Mouse (Mus musculus) cortical plate, adult 2 months (tissue): ENCODE measurements around the gene Tsn.

Experiments used
- CTCF ChIP-seq: fragments of 200-500 bp; IDR thresholded peaks from 2 replicates; pipeline ENCODE4 v1.5.1; 2011; ENCODE audit warnings: mild to moderate bottlenecking, control low read depth, low read length; ENCODE audit not compliant: insufficient read depth; ENCODE audit errors: extremely low read depth
- POLR2A ChIP-seq: fragments of 200-500 bp; IDR thresholded peaks from 2 replicates; pipeline ENCODE4 v1.6.1; 2011; ENCODE audit warnings: mild to moderate bottlenecking, low read length, control low read depth; ENCODE audit not compliant: insufficient read depth; ENCODE audit errors: extremely low read depth

GRCm38 (mm10) chr1:118334749-118335713 lies 23.5 kb upstream of the Tsn start:
- TF ChIP-seq CTCF = no peak
- TF ChIP-seq POLR2A = no peak
